Comparison of ENCODE assay signal across 23 mouse cellular contexts in the genomic region with DNA sequence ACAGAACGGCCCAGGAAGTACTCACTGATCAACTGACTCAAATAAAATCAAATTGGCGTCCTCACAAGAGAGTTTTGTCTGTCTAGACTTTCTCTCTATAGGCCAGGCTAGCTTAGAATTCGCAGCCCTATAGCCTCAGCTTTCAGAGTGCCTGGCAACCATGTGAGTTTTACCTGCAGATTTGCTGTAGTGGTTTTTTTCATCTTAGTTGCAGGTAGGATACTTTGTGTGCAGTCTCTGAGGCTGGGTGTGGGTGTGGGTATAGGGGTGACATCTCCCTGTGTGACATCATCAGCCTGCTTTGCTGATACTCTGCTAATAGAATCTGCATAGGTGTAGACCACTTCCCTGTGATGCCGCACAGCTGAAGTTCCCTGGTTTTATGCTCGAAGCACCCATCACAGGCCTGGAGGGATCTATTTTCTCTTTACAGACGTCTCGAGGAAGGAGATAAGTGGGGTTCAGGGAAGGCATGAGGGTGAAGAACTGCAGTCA. TPM values are rescaled to one million over a fixed set of nuclear protein-coding genes. Genes with fewer than 3 reads are reported as not detected.
DNase-seq lines count a peak whose midpoint lies in the region; ATAC-seq and TF ChIP-seq lines count a peak whose summit lies in the region.
"Had no signal": no experiment of that assay in that cellular context is flagged by ENCODE, and none has a peak within 500 bp of the region (broad histone marks: within the 10 kb centered on the region; RNA-seq: fewer than 3 reads in every experiment).

No protein-coding gene starts in this region.

- H3K79me2 ChIP-seq in CH12.LX (replicated peaks; ENCODE audit: control insufficient read depth, extremely low read depth, insufficient read depth, poor library complexity, severe bottlenecking) = peaks cover 61% of the 10 kb centered on the region

- peaks cover 22 to 74% of the 10 kb centered on the region in 2 experiments for H3K4me1 ChIP-seq in CH12.LX (ENCODE audit: control insufficient read depth in 1 of 2, insufficient read depth in 2 of 2)
- peaks cover 35% of the 10 kb centered on the region for H3K4me1 ChIP-seq in small intestine, adult 2 months (ENCODE audit: control insufficient read depth, insufficient read depth, insufficient read length, low read length)
- no peaks in the 10 kb centered on the region for H3K4me1 ChIP-seq in heart, embryonic 11.5 days (ENCODE audit: control insufficient read depth, insufficient read depth, low read length)
- H3K4me1 ChIP-seq: embryonic facial prominence, embryonic 12.5 days; forebrain, embryonic 15.5 days; hindbrain, embryonic 12.5 days had no signal

- TF ChIP-seq RAD21 in CH12.LX (IDR thresholded peaks at IDR 0.05; ENCODE audit: low read depth, low read length) = no peak

- peak overlapping the region; percentile 68 to 94 (median 83) for H3K4me3 ChIP-seq in CH12.LX (replicated peaks in 1 of 3; ENCODE audit: low read depth in 2 of 3, low read length in 2 of 3, poor library complexity in 1 of 3)
- no peak overlapping the region for H3K4me3 ChIP-seq in small intestine, adult 2 months (ENCODE audit: low read depth, low read length)
- no peak overlapping the region for H3K4me3 ChIP-seq in heart, embryonic 11.5 days (ENCODE audit: low read depth, low read length)
- H3K4me3 ChIP-seq: embryonic facial prominence, embryonic 12.5 days; forebrain, embryonic 15.5 days; gastrocnemius, adult 2 months; hindbrain, embryonic 12.5 days had no signal

- in situ Hi-C loops in CH12.LX (cut with MboI; ENCODE audit: low pct_ligation_motif_present, low pct_unique_long_range_greater_than_20kb, low sequenced_read_pairs) = no loop called here

- peaks cover 5% of the 10 kb centered on the region for H3K9me3 ChIP-seq in CH12.LX (replicated peaks; ENCODE audit: low read length)
- H3K9me3 ChIP-seq in heart, embryonic 11.5 days (replicated peaks; ENCODE audit: control insufficient read depth, low read length) = no peaks in the 10 kb centered on the region
- H3K9me3 ChIP-seq: embryonic facial prominence, embryonic 12.5 days; forebrain, embryonic 15.5 days had no signal

- peak; percentile 30 for DNase-seq in thymus, postnatal 25 days
- DNase-seq in thymus, adult 18-20 months = no peak
- peak; percentile 40 for DNase-seq in CH12.LX (ENCODE audit: extremely low read depth)
- DNase-seq in kidney, postnatal 10 days = no peak
- no peak for DNase-seq in layer of hippocampus, postnatal 25 days (ENCODE audit: extremely low spot score in 1 of 2, low spot score in 1 of 2)
- DNase-seq: adrenal gland, postnatal 10 days; cerebellum, adult 11-12 months; cerebellum, adult 9-10 months; cerebellum, postnatal 25 days; gastrocnemius, adult 2 months; gastrocnemius, postnatal 36 days; heart, adult 11 months; heart, postnatal 10 days; heart, postnatal 4 days had no signal

- TF ChIP-seq EP300 in CH12.LX (IDR thresholded peaks at IDR 0.05; ENCODE audit: low read length) = peak; percentile 15; the same call in 1 of the 2 replicates

- dilution Hi-C loops in CH12.LX (cut with MboI; ENCODE audit: extremely low pct_ligation_motif_present, extremely low pct_unique_long_range_greater_than_20kb, low sequenced_read_pairs) = no loop called here

- no peak for TF ChIP-seq POLR2A in CH12.LX (IDR thresholded peaks at IDR 0.05; ENCODE audit: low read depth, low read length)
- no peak for TF ChIP-seq POLR2A in small intestine, adult 2 months (IDR thresholded peaks at IDR 0.05; ENCODE audit: low read depth, low read length)

- ATAC-seq in inflammation-experienced regulatory T-cells, adult 6 months = peak; percentile 56
- no peak for ATAC-seq in heart, embryonic 11.5 days (replicated peaks; ENCODE audit: insufficient number of reproducible peaks, low FRiP score, low TSS enrichment)
- ATAC-seq: forebrain, embryonic 15.5 days; hindbrain, postnatal 0 days; intestine, embryonic 16.5 days had no signal

- H3K36me3 ChIP-seq in CH12.LX (replicated peaks in 1 of 2; ENCODE audit: control insufficient read depth in 1 of 2, insufficient read depth in 1 of 2, low read length in 1 of 2) = peaks cover 30 to 40% of the 10 kb centered on the region in 2 experiments
- H3K36me3 ChIP-seq in small intestine, adult 2 months (ENCODE audit: control insufficient read depth, insufficient read depth, low read length) = no peaks in the 10 kb centered on the region
- H3K36me3 ChIP-seq in heart, embryonic 11.5 days (ENCODE audit: control insufficient read depth, insufficient read depth, low read length) = no peaks in the 10 kb centered on the region
- H3K36me3 ChIP-seq: embryonic facial prominence, embryonic 12.5 days; forebrain, embryonic 15.5 days; hindbrain, embryonic 12.5 days had no signal

- H3K4me2 ChIP-seq in CH12.LX (ENCODE audit: insufficient read depth, low read depth, poor library complexity, severe bottlenecking) = peak overlapping the region; percentile 65
- no peak overlapping the region for H3K4me2 ChIP-seq in heart, embryonic 11.5 days
- H3K4me2 ChIP-seq: embryonic facial prominence, embryonic 12.5 days; forebrain, embryonic 15.5 days; hindbrain, embryonic 12.5 days had no signal

- no peak for TF ChIP-seq CTCF in CH12.LX (conservative IDR thresholded peaks at IDR 0.05 in 1 of 2, IDR thresholded peaks at IDR 0.05 in 1 of 2; ENCODE audit: low read depth in 2 of 2, low read length in 2 of 2)
- no peak for TF ChIP-seq CTCF in small intestine, adult 2 months (IDR thresholded peaks at IDR 0.05; ENCODE audit: extremely low read depth, insufficient read length, insufficient replicate concordance, low read depth, low read length)

- H3K27ac ChIP-seq in CH12.LX (ENCODE audit: insufficient read depth, low read depth) = peak overlapping the region; percentile 30
- 0 out of 2 replicates have a peak overlapping the region, but pooled peaks have one; percentile 23 for H3K27ac ChIP-seq in small intestine, adult 2 months (ENCODE audit: insufficient read depth, low read depth, low read length)
- H3K27ac ChIP-seq in heart, embryonic 11.5 days (ENCODE audit: low read depth, low read length) = no peak overlapping the region
- H3K27ac ChIP-seq: embryonic facial prominence, embryonic 12.5 days; forebrain, embryonic 15.5 days; gastrocnemius, adult 2 months; hindbrain, embryonic 12.5 days; hindbrain, postnatal 0 days had no signal

- H3K27me3 ChIP-seq in CH12.LX (replicated peaks) = no peaks in the 10 kb centered on the region
- H3K27me3 ChIP-seq in small intestine, adult 2 months (ENCODE audit: control insufficient read depth, insufficient read depth, low read length) = no peaks in the 10 kb centered on the region
- H3K27me3 ChIP-seq in heart, embryonic 11.5 days (ENCODE audit: control insufficient read depth, insufficient read depth, low read length) = no peaks in the 10 kb centered on the region; the same call in 1 of the 2 replicates
- H3K27me3 ChIP-seq: embryonic facial prominence, embryonic 12.5 days; forebrain, embryonic 15.5 days; hindbrain, embryonic 12.5 days had no signal

- peak overlapping the region; percentile 96 for H3K9ac ChIP-seq in CH12.LX (ENCODE audit: insufficient read depth, low read depth)
- no peak overlapping the region for H3K9ac ChIP-seq in heart, embryonic 11.5 days (ENCODE audit: low read depth, low read length)
- H3K9ac ChIP-seq: embryonic facial prominence, embryonic 12.5 days; forebrain, embryonic 15.5 days; hindbrain, embryonic 12.5 days had no signal

- WGBS in small intestine, adult 2 months = 57% methylated on average over 7 of the region's 7 CpGs
- WGBS in heart, embryonic 11.5 days (ENCODE audit: insufficient replicate concordance) = 76% methylated on average over 7 of the region's 7 CpGs

TF ChIP-seq in CH12.LX, 34 proteins besides CTCF, POLR2A, EP300 and RAD21:
- TF ChIP-seq TCF12 (IDR thresholded peaks at IDR 0.05; ENCODE audit: low read depth, low read length) (0 out of 2 replicates have a peak, but pooled peaks have one; percentile 18), ETS1 (conservative IDR thresholded peaks at IDR 0.05; ENCODE audit: low read depth, low read length) (0 out of 2 replicates have a peak, but pooled peaks have one; percentile 14), RCOR1 (conservative IDR thresholded peaks at IDR 0.05; ENCODE audit: low read depth, low read length) (no peak), SIN3A (IDR thresholded peaks at IDR 0.05; ENCODE audit: low read length) (0 out of 2 replicates have a peak, but pooled peaks have one; percentile 24), MXI1 (IDR thresholded peaks at IDR 0.05; ENCODE audit: low read depth, low read length) (0 out of 2 replicates have a peak, but pooled peaks have one; percentile 26), USF2 (conservative IDR thresholded peaks at IDR 0.05; ENCODE audit: low read depth, low read length) (no peak), CHD2 (IDR thresholded peaks at IDR 0.05; ENCODE audit: low read length) (0 out of 2 replicates have a peak, but pooled peaks have one; percentile 15), GABPA (IDR thresholded peaks at IDR 0.05; ENCODE audit: insufficient replicate concordance, low read depth, low read length) (no peak)

RNA-seq across cellular contexts. Expression of gene Card11, which starts 1.2 kb away (rescaled TPM):
- total RNA-seq in CH12.LX (2012; rRNA removed) = 25.0 and 31.9 TPM in 2 replicates
- 12.0 and 16.1 TPM in 2 replicates for total RNA-seq in CH12.LX (2014; rRNA removed)
- polyA plus RNA-seq in CH12.LX (2012; ENCODE audit: insufficient read length, low read depth) = 81.6 and 84.6 TPM in 2 replicates
- 10 to 100 TPM; 43.2 to 53.9 (median 51.8) TPM for polyA plus RNA-seq in inflammation-experienced regulatory T-cells, adult 6 months (2017; shearing (Covaris generic))
- polyA plus RNA-seq in small intestine, adult 2 months (2012; rRNA removed) = 9.3 and 17.1 TPM in 2 replicates
- polyA plus RNA-seq in heart, embryonic 11.5 days (2014; fragmentation: Nextera tagmentation; extraction: Ambion mirVana) = 0.06 and 0.08 TPM in 2 replicates
- under 1 TPM; 0.15 to 0.21 TPM for total RNA-seq in layer of hippocampus, postnatal 25 days (2021)
- total RNA-seq: hindbrain, postnatal 0 days had no signal
- polyA plus RNA-seq: forebrain, embryonic 11.5 days; hindbrain, embryonic 12.5 days had no signal

Comparison
In these comparisons a context has a peak if more than half of its experiments do, and no peak if none do; other contexts are left out.
1. DNase-seq: peak in thymus, postnatal 25 days (single experiment) and CH12.LX (single experiment); none in thymus, adult 18-20 months (0 of 2), kidney, postnatal 10 days (single experiment) and layer of hippocampus, postnatal 25 days (0 of 2).
2. H3K4me3 ChIP-seq: peak in CH12.LX (3 of 3); none in small intestine, adult 2 months (single experiment) and heart, embryonic 11.5 days (single experiment).